In the genomic region with DNA sequence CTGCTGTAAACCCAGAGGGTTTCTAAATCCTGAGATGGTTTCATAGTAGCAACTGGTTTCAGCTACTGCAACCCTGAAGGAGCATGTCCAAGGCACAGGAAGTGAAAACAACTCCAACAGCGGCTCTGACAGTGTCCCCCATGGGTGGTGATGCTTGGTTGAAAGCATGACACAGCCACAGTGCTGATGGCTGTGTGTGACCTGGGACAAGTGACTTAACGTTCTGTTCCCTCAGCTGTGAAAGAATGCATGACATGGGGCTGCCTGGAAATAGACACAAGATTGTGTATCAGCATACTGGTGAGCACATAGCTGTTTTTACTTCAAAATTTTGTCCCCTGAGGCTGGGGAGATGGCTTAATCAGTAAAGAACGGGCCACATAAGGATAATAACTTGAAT, we compare ENCODE assay signal across 17 mouse cellular contexts. TPM values are rescaled to one million over a fixed set of nuclear protein-coding genes. Genes with fewer than 3 reads are reported as not detected.
"Had no signal": no experiment of that assay in that cellular context is flagged by ENCODE, and none has a peak within 500 bp of the region (broad histone marks: within the 10 kb centered on the region; RNA-seq: fewer than 3 reads in every experiment).

No protein-coding gene starts in this region.

- H3K27me3 ChIP-seq: limb, embryonic 12.5 days; liver, embryonic 13.5 days; neural tube, embryonic 15.5 days had no signal

- ATAC-seq: liver, postnatal 0 days had no signal

- H3K9ac ChIP-seq: limb, embryonic 12.5 days; liver, embryonic 13.5 days; liver, postnatal 0 days; neural tube, embryonic 15.5 days had no signal

- H3K9me3 ChIP-seq: limb, embryonic 12.5 days; liver, embryonic 13.5 days; midbrain, embryonic 10.5 days; neural tube, embryonic 15.5 days had no signal

- H3K4me1 ChIP-seq: liver, embryonic 13.5 days; midbrain, embryonic 10.5 days; neural tube, embryonic 15.5 days had no signal

- H3K36me3 ChIP-seq: limb, embryonic 12.5 days; midbrain, embryonic 10.5 days had no signal

- DNase-seq: kidney, postnatal 10 days; kidney, postnatal 4 days; liver; liver, embryonic 13.5 days; liver, postnatal 0 days; midbrain, embryonic 14.5 days; right cerebral cortex, adult 18-20 months; right cerebral cortex, postnatal 25 days; thymus, adult 2 months; thymus, postnatal 25 days had no signal

- H3K4me3 ChIP-seq: layer of hippocampus, adult 2 months; limb, embryonic 12.5 days; liver, embryonic 13.5 days; midbrain, embryonic 10.5 days; myocyte; neural tube, embryonic 15.5 days had no signal

- H3K4me2 ChIP-seq: limb, embryonic 12.5 days; liver, embryonic 13.5 days; neural tube, embryonic 15.5 days had no signal

- H3K27ac ChIP-seq: layer of hippocampus, adult 2 months; limb, embryonic 12.5 days; liver, embryonic 13.5 days; midbrain, embryonic 10.5 days; neural tube, embryonic 15.5 days had no signal

RNA-seq across cellular contexts. Expression of a gene that starts 46.6 kb away (rescaled TPM):
- polyA plus RNA-seq: myocyte had no signal

RNA-seq across cellular contexts. Expression of a gene that starts 51.5 kb away (rescaled TPM):
- total RNA-seq: layer of hippocampus, postnatal 10 days; left cerebral cortex, postnatal 36 days had no signal
- polyA plus RNA-seq: myocyte had no signal
